Mouse (Mus musculus): ENCODE data around the gene Ppp1r11.

- TF ChIP-seq CTCF (IDR thresholded peaks at IDR 0.05; ENCODE audit: low read depth) (no peak), EP300 (IDR thresholded peaks at IDR 0.05; ENCODE audit: low read depth) (no peak)
These were observed 52.2 kb downstream of the Ppp1r11 start for GRCm38 (mm10) chr17:36899376-36899775.
